Mouse (Mus musculus) megakaryocyte-erythroid progenitor cell, adult 5-6 weeks (primary cell): Measurements from ENCODE around the gene Fbxw7. TPM values are rescaled to one million over a fixed set of nuclear protein-coding genes. Genes with fewer than 3 reads are reported as not detected.
A peak's percentile ranks its signal among the peaks of the same experiment; 100 is the strongest.

Experiments used
- ATAC-seq: replicated peaks from 2 replicates; pipeline ENCODE4 v1.8.0; 2016; ENCODE audit warnings: mild to moderate bottlenecking, inconsistent platforms; ENCODE audit not compliant: severe bottlenecking, poor library complexity, low FRiP score, low TSS enrichment
- total RNA-seq, 2 experiments: library from RNA; stranded (forward) in 1 of 2; stranded (reverse) in 1 of 2; fragments of 200-1000, 215-1000 nt in 1 of 2; fragments of >200 nt in 1 of 2; fragmentation: Nextera tagmentation in 1 of 2; gene quantifications; 2 replicates each; pipeline ENCODE4 v1.2.3; 2014 to 2017

The Fbxw7 gene
- total RNA-seq (2014; fragmentation: Nextera tagmentation) (10.6 and 16.4 TPM in 2 replicates), total RNA-seq (2017) (18.9 and 19.7 TPM in 2 replicates)

DNA sequence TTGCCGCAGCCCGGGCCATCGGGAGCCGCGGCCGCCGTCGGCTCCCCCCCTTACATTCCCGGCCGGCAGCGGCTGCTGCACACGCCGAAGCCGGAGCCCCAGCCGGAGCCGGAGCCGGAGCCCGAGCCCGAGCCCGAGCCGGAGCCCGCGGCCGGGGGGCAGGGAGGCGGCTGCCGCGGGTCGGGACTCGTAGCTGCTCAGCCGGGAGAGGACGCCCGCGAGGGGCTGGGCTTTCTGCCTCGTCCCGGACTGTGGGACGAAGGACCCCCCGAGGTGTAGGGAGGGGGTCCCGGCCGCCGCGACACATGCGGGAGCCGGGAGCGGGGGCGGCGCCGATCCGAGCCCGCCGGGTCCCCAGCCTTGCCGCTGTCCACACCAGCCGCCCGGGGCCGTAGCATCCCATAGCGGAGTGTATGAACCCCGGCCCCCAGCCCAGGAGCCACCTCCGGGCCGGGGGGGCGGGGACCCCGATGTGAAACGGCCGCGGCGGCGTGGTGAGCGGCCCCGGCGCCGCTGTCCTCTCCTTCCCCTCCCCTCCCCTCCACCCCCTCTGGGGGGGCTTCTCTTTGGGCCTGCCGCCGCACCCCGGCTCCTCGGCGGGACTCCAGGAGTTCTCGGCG is at the start of gene Fbxw7:
Fbxw7 (plus strand) TSS at position 507 of the 620 bp plus-strand sequence.
- no peak for ATAC-seq

DNA sequence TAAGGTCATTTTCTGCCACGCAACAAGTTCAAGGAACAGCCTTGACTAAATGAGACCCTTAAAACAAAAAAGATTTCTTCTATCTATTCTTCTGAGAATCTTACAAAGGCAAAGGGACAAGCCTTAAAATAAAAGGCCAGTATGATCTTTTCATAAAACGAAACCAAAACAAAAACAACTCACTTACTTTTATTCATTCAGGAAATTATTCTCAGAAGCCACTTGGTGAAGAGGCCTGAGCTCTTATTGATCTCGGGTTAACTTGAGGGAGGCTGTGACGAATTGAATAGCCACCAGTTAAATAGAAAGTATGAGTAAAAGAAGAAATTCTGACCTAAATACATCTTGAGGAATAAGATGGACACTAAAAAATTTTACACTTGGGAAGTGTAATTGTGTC is 46.1 kb upstream of the Fbxw7 start:
- no peak for ATAC-seq

DNA sequence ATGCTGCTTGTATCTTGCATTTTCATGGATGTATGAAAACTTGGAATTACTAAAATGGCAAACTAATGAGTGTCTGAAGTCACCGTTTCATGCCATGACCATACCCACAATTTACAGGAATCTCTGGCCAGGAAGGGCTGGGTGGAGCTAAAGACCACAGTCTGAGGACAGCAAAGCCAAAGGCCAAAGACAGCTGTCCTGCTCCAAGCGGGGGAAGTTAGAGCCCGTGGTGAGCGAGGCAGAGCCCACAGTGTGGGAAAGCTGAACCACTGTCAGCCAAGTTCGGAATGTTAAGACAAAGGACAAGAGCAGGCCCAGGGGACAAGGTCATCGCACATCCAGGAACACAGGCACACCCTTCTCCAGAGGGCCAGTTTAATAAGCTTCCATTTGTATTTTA is 45.7 kb upstream of the Fbxw7 start:
- ATAC-seq, result no peak

DNA sequence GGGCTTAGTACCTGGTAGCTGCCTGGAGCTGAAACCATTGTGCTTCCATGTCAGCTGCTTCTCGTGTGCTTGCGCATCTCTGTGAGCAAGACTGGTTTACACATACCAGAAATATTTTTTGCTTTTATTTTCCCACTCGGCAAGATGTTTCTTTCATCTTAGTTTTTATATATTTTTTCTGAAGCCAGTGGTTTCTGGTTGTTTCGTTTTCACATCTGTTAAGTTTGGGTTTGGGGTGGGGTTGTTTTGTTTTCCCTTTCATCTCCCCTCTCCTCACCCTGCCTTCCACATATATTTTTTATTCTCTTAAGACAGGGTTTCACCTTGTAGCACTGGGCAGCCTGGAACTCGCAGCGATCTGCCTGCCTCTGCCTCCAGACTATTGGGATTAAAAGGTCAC is 44.5 kb upstream of the Fbxw7 start:
- ATAC-seq, result no peak

DNA sequence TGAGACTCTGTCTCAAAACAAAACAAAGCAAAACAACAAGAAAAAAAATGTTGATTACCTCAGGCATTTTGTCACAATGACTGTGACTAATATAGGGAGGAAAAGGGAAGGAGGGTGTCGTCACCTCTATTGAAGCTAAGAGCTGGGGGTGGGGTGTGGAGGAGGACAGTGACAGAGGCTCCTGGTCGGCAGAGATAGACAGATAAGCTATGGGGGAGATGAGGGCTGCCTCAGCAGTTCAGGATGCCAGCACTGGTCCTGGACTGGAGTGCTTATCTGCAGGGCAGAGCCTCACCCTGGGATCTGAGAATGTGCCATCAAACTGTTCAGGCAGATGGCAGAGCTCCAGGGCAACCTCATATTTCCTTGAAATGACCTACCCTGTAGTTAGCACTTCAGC is 43.1 kb upstream of the Fbxw7 start:
- peak; percentile 99 for ATAC-seq

DNA sequence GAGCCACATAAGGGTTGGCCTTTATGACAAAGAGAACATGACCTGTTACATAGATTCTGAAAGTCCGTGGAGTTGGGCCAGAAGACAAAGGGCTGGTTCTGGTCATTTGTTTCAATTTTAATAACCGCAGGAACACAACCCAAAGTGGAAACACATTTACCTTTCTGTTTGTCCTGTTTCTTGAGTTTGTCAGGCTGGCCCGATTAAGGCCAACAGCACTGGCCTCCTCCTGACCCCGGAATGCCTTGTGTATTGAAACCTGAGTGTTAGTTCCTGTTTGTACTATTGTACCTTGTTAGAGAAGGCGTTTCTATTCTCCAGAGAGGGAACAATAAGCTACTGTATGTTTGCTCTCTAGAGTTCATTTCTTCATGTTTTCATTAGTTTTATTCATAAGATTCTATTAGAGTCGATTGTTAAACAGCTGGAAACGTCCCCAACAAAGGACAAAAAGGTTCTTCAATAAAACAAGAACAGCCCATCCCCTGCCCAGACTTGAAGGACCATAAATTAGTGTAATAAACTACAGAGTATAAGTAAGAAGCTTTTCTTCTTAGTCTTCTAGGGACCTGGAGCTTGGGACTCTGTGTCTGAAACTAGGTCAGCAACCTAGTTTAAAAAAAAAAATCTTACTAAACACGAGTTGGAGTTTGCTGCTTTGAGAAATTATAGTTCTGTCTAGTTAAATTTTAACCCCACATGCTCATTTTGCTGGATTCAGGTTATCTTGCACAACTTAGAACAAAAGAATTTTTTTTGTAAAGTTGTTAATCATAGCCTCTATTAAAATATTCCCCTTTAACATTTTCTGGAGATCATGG is 40.6 kb upstream of the Fbxw7 start:
- ATAC-seq, result no peak

DNA sequence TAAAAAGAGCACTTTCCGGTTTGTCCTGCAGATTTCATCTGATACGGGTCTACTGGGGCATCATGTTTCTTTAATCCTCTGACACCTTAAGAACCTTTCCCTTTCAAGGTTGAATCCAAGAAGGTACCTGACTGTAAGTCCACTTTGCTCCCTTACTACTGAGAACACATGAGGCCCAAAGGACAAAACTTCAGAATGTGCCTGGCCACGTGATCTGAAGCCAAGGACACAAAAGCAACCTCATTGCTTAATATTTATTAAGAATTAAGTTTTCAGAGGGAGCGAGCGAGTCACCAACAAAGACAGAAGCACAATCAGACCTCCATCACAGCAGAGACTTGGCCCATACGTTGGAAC is 40.0 kb upstream of the Fbxw7 start:
- no peak for ATAC-seq

DNA sequence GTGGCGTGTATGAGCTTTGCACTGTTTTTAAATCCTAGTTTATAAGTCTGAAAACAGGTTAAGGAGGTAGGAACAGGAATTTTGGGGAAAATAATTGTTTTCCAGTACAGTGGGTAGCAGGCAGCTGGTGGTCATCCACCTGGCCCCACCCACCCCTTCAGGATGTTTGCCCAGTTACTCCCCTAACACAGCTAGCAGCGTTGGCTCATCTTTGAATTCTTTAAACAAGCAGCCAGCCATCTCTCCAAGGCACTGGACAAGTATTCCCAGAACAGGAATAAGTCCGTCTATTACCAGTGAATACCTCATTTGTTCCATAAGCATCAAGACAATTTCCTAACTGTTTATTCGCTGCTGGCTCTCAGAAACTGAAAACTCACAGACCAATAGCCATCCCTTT is 39.5 kb upstream of the Fbxw7 start:
- ATAC-seq, result no peak

DNA sequence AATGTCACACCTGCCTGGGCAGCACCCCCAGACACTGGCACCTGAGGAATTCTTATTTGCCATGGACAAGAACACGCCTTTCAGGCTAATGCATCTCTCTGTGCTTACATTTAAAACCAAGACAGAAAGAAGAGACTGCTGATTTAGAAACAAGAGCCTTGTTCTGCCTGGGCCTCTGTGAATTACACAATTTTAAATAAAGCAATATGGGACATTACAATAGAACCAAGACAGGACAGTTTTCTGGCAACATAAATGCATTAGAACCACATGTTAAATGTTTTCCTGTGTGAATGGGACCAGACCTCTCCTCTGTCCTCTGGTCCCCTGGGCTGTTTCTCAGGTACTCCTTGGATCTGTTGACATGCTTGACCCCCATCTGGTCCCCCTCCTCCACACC is 39.0 kb upstream of the Fbxw7 start:
- ATAC-seq, result no peak

DNA sequence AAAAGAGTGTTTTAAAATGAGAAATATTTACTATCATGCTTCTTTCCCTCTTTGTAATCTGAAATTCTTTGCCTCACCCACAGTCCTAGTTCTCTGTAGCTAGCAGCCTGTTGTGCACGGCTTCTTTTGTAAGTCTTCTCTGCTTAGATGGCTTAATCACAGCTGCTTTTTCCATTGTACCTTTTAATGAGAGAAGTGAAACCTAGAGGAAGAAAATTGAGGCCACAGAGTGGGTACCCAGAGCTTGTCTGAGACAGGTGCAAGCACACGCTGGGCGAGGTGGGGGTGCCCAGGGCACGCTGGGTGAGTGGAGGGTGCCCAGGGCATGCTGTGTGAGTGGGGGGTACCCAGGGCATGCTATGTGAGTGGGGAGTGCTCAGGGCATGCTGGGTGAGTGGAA is 27.2 kb upstream of the Fbxw7 start:
- no peak for ATAC-seq

DNA sequence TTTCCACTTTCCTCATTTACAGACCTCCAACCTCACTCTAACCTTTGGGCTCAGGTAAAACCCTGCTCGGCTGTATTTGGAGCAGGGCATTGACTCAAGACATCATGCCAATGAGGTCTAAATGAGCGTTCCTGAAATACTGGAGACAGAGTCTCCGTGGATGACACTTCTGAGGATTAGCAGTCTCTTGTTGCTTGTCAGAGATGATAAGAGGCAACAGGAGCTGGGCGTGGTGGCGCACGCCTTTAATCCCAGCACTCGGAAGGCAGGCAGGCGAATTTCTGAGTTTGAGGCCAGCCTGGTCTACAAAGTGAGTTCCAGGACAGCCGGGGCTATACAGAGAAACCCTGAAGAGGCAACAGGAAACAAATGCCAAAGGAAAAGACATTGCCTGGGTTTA is 11.0 kb upstream of the Fbxw7 start:
- no peak for ATAC-seq

DNA sequence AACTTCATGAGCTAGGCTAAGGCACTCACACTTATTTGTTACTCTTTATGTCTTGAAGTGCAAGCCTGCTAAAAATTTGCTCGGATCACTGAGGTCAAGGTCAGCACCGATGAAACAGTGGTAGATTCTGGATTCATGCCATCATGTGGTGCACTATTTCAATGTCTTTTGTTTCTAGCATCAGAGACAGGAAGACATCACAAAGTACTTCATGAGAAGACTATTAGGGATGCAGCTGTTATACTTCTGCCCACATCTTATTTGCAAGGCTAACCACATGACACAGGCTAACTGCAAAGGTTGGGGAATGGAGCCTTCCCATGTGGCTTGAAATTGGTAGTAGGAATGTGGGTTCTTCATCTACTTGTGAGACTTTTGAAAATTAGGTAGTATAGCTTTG is 8.9 kb upstream of the Fbxw7 start:
- ATAC-seq, result no peak

DNA sequence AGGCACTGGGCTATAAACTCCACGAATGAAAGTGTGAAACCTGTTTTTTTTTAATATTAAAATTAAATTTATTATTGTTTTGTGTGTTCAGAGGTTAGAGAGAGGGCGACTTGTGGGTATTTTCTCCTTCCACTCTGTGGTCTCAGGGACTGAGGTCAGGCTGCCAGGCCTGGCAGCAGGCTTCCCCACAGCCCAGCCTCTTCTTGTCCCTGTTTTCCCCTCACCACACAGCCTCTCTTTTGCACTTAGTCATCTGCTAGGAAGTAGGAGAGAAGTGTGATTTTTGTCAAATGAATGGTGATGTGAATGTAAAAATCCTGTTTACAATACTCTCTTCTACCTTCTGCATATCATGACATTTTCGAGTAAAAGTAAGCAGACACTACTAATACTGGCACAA is 7.2 kb upstream of the Fbxw7 start:
- ATAC-seq, result no peak

DNA sequence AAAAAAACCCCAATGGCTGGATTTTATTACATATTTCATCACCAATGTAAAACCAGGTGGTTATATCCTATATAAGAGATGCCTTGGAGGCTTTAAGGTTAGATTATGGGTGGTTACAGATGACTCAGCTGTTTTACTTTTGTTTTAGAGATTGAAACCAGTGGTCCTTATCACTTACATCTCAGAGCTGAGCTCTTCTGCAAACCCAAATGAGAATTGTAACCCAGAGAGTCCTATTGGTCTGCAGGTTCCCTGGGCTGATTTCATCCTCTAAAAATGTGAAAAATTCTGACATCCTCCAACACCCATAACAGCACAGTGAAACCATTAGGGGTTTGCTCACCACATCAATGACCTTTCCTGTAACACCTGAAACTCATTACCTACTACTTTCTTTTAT is 6.2 kb upstream of the Fbxw7 start:
- ATAC-seq, result no peak

DNA sequence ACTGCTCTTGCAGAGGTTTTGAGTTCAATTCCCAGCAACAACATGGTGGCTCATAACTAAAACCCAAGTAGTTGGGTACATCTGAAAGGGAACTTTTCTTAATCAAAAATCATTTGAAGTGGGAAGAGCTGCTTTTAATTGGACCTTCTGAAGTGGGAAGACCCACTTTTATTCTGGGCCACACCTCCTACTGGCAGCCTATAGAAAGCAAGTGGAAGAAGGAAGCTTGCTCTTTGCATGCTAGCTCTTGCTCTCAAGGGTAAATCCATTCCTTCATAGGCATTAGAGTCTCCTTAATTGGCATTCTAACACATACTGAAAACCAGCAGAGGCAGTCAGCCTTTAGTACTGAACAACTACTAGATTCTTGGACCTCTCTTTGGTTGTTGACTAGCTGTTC is 4.3 kb upstream of the Fbxw7 start:
- ATAC-seq, result no peak

DNA sequence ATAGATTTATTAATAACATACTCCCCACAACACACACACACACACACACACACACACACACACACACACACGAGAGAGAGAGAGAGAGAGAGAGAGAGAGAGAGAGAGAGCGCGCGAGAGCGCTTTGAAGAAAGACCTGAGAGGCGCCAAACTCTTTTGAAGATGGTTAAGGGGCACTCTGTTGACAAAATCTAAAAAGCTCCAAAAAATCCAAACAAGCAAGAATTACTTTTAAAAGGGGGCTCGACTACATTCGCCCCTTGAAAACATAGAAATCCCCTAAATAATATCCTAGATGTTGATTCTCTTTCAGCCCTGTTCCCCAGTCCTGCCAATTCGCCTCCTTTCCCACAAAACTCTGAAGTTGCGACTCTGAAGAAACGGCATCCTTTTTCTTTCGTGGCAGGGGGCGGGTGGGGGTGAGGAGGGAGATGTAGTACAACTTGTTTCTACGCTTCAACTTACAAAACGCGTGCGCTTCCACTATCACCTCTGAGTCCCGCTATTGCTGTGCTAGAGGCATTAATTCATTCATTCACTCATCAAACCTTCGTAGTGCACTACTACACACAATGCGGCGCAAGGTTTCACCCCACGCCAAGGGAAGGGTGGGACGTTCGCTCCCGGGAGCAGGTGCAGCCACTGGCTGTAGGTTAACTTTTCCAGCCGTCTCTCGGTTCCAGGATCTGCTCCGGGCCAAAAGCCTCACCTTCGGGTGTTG is 1.5 kb upstream of the Fbxw7 start:
- ATAC-seq, result peak; percentile 36; the same call in 1 of the 2 replicates

DNA sequence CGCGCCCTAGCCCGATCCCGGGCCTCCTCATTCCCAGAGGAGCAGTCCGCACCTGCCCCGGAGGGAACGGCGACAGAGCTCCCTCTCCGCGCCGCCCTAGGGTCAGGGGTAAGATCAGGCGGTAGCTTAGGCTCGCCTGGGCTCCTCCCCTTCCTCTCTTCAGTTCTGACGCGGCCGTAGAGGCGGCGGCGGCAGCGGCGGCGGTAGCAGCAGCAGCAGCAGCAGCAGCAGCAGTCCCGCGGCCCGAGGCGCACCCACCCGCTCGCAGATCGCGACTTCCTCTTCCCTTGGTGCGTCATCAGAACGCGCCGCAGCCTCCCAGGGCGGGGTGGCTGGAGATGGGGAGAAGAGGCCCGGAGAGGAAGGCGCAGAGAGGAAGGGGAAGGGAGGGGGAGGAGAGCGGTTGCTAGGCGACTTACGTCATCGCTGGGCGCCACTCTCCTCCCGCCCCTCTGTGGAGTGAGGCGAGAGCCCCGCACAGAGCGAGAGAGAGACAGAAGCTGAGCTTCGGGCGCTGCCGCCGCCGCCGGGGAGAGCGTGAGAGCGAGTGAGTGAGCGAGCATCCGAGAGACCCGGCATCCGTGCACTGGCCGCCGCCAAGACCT is 809 bp upstream of the Fbxw7 start:
- peak; percentile 90 for ATAC-seq

DNA sequence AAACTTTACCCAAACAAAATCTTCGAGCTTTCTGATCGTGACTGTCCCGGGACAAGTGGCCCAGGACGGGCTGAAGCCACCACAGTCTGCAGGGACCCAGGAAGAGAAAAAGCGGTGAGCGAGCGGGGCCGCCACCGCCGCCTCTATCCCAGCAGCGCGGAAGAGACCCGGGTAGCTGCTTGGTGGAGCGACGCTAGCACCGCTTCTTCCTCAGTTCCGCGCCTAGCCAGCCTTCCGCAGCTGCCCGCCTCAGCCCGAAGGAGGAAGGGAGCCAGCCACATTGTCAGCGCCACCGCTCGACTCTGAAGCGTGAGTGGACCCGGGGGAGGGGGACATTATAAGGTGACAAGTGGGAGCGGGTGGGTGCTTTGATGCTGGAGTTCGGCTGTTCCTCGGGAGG is 393 bp downstream of the Fbxw7 start:
- ATAC-seq, result peak; percentile 35

DNA sequence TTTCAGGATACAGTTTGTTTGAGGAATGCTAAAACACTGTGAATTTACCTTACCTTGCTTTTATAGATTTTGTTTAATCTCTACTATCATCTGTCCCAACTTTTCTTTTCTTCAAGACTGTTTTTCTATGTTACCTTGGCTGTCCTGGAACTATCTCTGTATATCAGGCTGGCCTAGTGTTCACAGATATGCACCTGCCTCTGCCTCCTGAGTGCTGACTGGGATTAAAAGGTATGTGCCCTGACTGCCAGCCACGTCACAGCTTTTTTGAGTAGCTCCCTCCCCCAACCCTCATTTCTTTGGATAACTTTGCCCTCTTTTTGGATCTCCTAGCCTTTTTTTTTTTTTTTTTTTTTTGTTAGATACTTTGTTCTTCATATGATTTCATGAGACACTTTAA is 1.9 kb downstream of the Fbxw7 start:
- no peak for ATAC-seq

DNA sequence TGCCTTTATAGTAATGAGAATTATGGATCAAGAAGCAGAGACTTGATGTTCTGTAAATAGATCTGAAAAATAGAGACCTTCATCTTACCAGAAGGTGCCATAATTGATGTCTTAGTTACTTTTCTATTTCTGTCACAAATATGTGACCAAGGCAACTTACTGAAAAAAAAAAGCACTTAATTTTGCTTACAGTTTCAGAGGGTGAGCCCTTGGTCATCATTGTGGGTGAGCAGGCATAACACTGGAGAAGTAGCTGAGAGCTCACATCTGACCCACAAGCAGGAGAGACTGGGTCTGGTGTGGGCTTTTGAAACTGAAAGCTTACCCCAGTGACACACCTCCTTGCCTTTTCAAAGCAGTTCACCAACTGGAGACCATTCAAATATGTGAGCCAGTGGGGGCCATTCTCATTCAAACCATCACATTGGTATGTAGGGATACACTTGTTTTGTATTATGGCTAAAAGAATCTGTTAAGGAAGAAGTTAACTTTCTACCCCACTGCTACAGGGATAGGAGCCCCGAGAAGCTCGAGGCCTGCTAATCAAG is 5.7 kb downstream of the Fbxw7 start:
- no peak for ATAC-seq
